Mouse (Mus musculus) small intestine, adult 2 months (tissue): Measurements from ENCODE around the gene Gm28539.

ENCODE experiments used
- CTCF ChIP-seq: fragments of 200-500 bp; IDR thresholded peaks from 2 replicates; pipeline ENCODE4 v1.5.1; 2012; ENCODE audit warnings: low read depth, mild to moderate bottlenecking, control low read depth, inconsistent platforms, low read length, moderate library complexity, mixed read lengths; ENCODE audit not compliant: insufficient replicate concordance, insufficient read length; ENCODE audit errors: extremely low read depth
- POLR2A ChIP-seq: fragments of 200-500 bp; IDR thresholded peaks from 2 replicates; pipeline ENCODE4 v1.6.1; 2012; ENCODE audit warnings: low read depth, mild to moderate bottlenecking, control low read depth, inconsistent platforms, low read length, moderate library complexity

GRCm38 (mm10) chr16:18948941-18949340 is 112.6 kb downstream of the Gm28539 start:
- TF ChIP-seq POLR2A (no peak), CTCF (no peak)
